Mouse (Mus musculus) lung, adult 2 months (tissue): Measurements from ENCODE around the gene Nup214.

Experiments used
- CTCF ChIP-seq: fragments of 200-500 bp; IDR thresholded peaks from 2 replicates; pipeline ENCODE4 v1.5.1; 2011; ENCODE audit warnings: mild to moderate bottlenecking, low read length, control low read depth; ENCODE audit not compliant: insufficient read depth
- POLR2A ChIP-seq: fragments of 200-500 bp; IDR thresholded peaks from 2 replicates; pipeline ENCODE4 v1.6.1; 2011; ENCODE audit warnings: low read depth, mild to moderate bottlenecking, control low read depth, low read length, borderline replicate concordance; ENCODE audit errors: extremely low read depth

GRCm38 (mm10) chr2:32103557-32103956, 129.3 kb downstream of the Nup214 start:
- TF ChIP-seq CTCF: no peak
- TF ChIP-seq POLR2A: no peak
